Mouse (Mus musculus): ENCODE results near the gene Fbxw20. TPM values are rescaled to one million over a fixed set of nuclear protein-coding genes. Genes with fewer than 3 reads are reported as not detected.
"Not testable (repeated sequence)": the region's sequence is repeated elsewhere in the genome, so short reads cannot be mapped to it uniquely, and the experiment has no call there.

The Fbxw20 gene
- not detected in 2 replicates for polyA plus RNA-seq (2016; fragmentation: Nextera tagmentation; extraction: Ambion mirVana)

- Histone ChIP-seq H3K27me3 (no peaks in the 10 kb centered on the region), H3K4me3 (replicated peaks) (no peak within 1 kb of the TSS), H3K9ac (replicated peaks) (no peak within 1 kb of the TSS), H3K9me3 (no peaks in the 10 kb centered on the region), H3K4me2 (no peak within 1 kb of the TSS), H3K36me3 (no peaks in the 10 kb centered on the region), H3K4me1 (replicated peaks) (no peaks in the 10 kb centered on the region), H3K27ac (no peak within 1 kb of the TSS)
- ATAC-seq (ENCODE audit: insufficient number of reproducible peaks, insufficient read depth, low FRiP score, low TSS enrichment, low read depth): no peak
- 78% methylated on average over 1 of the region's 1 CpGs for WGBS
These were observed at the start of gene Fbxw20 for GRCm38 (mm10) chr9:109234654-109235053. TSS of gene Fbxw20 (minus strand) at chr9:109234754.

GRCm38 (mm10) chr9:109263041-109263440, 28.5 kb upstream of the Fbxw20 start:
- no peaks in the 10 kb centered on the region for H3K36me3 ChIP-seq

DNA sequence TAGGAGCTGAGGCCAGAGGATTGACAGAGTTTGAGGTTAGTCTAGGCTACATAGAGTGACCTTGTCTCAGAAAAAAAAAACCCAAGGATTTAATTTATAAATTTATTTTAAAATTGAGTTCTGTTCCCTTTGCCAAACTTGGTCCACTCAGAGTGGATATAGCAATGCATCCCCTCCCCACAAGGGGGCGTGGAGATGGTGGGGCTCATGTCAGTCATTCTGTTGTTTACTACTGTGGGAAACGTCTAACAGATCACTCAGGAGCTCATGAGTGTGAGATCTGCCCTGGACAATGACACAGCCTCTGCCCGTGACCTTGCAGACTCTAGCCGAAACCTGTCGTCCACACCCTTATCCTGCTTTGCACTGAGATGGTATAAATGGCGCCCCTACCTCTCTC, 16.1 kb downstream of the Fbxw20 start:
- Histone ChIP-seq H3K4me3 (replicated peaks) (no peak overlapping the region), H3K36me3 (no peaks in the 10 kb centered on the region), H3K4me2 (no peak overlapping the region), H3K9me3 (no peaks in the 10 kb centered on the region), H3K27ac (no peak overlapping the region), H3K9ac (replicated peaks) (no peak overlapping the region), H3K4me1 (replicated peaks) (no peaks in the 10 kb centered on the region), H3K27me3 (no peaks in the 10 kb centered on the region)
- no peak for ATAC-seq (ENCODE audit: insufficient number of reproducible peaks, insufficient read depth, low FRiP score, low TSS enrichment, low read depth)
- WGBS: 67% methylated on average over 6 of the region's 6 CpGs

More at GRCm38 (mm10) chr9:109263041-109263440, 28.5 kb upstream of the Fbxw20 start:
- Histone ChIP-seq H3K27ac (no peak overlapping the region), H3K4me2 (no peak overlapping the region), H3K27me3 (no peaks in the 10 kb centered on the region), H3K4me3 (replicated peaks) (no peak overlapping the region), H3K4me1 (replicated peaks) (no peaks in the 10 kb centered on the region), H3K9me3 (0 out of 2 replicates have a peak, but pooled peaks cover 4% of the 10 kb centered on the region), H3K9ac (replicated peaks) (no peak overlapping the region)
- no peak for ATAC-seq (ENCODE audit: insufficient number of reproducible peaks, insufficient read depth, low FRiP score, low TSS enrichment, low read depth)
- WGBS: 64% methylated on average over 2 of the region's 2 CpGs

DNA sequence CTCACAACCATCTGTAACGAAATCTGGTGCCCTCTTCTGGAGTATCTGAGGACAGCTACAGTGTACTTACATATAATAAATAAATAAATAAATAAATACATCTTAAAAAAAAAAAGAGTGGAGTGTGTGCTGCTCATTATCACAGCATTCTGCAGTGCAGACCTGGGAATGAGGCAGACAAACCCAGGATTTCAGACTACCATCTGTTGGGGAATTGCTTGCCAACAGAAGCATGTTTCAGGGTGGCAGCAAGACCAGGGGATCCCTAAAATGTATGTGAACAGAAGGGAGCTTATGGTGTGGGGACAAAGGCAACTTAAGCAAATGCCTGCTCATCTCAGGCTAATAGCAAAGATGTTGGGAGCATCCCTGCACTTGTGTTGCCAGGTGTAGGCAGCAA, 33.2 kb downstream of the Fbxw20 start:
- not testable (repeated sequence) for H3K4me1 ChIP-seq (replicated peaks); H3K36me3 ChIP-seq; H3K4me2 ChIP-seq; H3K27ac ChIP-seq; ATAC-seq (ENCODE audit: insufficient number of reproducible peaks, insufficient read depth, low FRiP score, low TSS enrichment, low read depth); H3K4me3 ChIP-seq (replicated peaks); H3K9me3 ChIP-seq; H3K9ac ChIP-seq (replicated peaks); H3K27me3 ChIP-seq
- 58% methylated on average over 1 of the region's 1 CpGs for WGBS

- WGBS: 82% methylated on average over 1 of the region's 1 CpGs
These were observed 34.2 kb downstream of the Fbxw20 start for GRCm38 (mm10) chr9:109200349-109200748.

GRCm38 (mm10) chr9:109199353-109199752, 35.2 kb downstream of the Fbxw20 start:
- H3K4me3 ChIP-seq (replicated peaks): no peak overlapping the region
- no peaks in the 10 kb centered on the region for H3K4me1 ChIP-seq (replicated peaks)
- WGBS: 80% methylated on average over 1 of the region's 1 CpGs
- no peaks in the 10 kb centered on the region for H3K36me3 ChIP-seq
- no peak overlapping the region for H3K27ac ChIP-seq
- no peak for ATAC-seq (ENCODE audit: insufficient number of reproducible peaks, insufficient read depth, low FRiP score, low TSS enrichment, low read depth)
- H3K27me3 ChIP-seq: no peaks in the 10 kb centered on the region
- H3K9ac ChIP-seq (replicated peaks): no peak overlapping the region
- no peak overlapping the region for H3K4me2 ChIP-seq
- H3K9me3 ChIP-seq: no peaks in the 10 kb centered on the region

More at GRCm38 (mm10) chr9:109200349-109200748, 34.2 kb downstream of the Fbxw20 start:
- Histone ChIP-seq H3K27ac (no peak overlapping the region), H3K4me1 (replicated peaks) (no peaks in the 10 kb centered on the region), H3K4me3 (replicated peaks) (no peak overlapping the region), H3K27me3 (no peaks in the 10 kb centered on the region), H3K4me2 (no peak overlapping the region), H3K36me3 (no peaks in the 10 kb centered on the region), H3K9me3 (no peaks in the 10 kb centered on the region), H3K9ac (replicated peaks) (no peak overlapping the region)
- ATAC-seq (ENCODE audit: insufficient number of reproducible peaks, insufficient read depth, low FRiP score, low TSS enrichment, low read depth): no peak

- H3K9ac ChIP-seq (replicated peaks); H3K4me2 ChIP-seq; H3K4me3 ChIP-seq (replicated peaks); H3K27me3 ChIP-seq; H3K27ac ChIP-seq; ATAC-seq (ENCODE audit: insufficient number of reproducible peaks, insufficient read depth, low FRiP score, low TSS enrichment, low read depth); H3K4me1 ChIP-seq (replicated peaks); H3K9me3 ChIP-seq; H3K36me3 ChIP-seq: not testable (repeated sequence)
- 82% methylated on average over 3 of the region's 3 CpGs for WGBS
These were observed 38.7 kb downstream of the Fbxw20 start, which contains the start of gene Fbxw13 for GRCm38 (mm10) chr9:109195875-109196274. TSS of gene Fbxw13 (minus strand) at chr9:109195975.

- Histone ChIP-seq H3K36me3 (no peaks in the 10 kb centered on the region), H3K9ac (replicated peaks) (no peak overlapping the region), H3K27me3 (no peaks in the 10 kb centered on the region), H3K4me3 (replicated peaks) (no peak overlapping the region), H3K27ac (no peak overlapping the region), H3K4me1 (replicated peaks) (no peaks in the 10 kb centered on the region), H3K9me3 (peaks cover 6% of the 10 kb centered on the region; the same call in 1 of the 2 replicates), H3K4me2 (no peak overlapping the region)
- WGBS: 82% methylated on average over 1 of the region's 1 CpGs
- ATAC-seq (ENCODE audit: insufficient number of reproducible peaks, insufficient read depth, low FRiP score, low TSS enrichment, low read depth): no peak
These were observed 57.3 kb downstream of the Fbxw20 start for GRCm38 (mm10) chr9:109177208-109177607.

- no peak overlapping the region for H3K4me3 ChIP-seq (replicated peaks)
- no peak overlapping the region for H3K4me2 ChIP-seq
- H3K27me3 ChIP-seq: no peaks in the 10 kb centered on the region
- no peak overlapping the region for H3K9ac ChIP-seq (replicated peaks)
- no peak overlapping the region for H3K27ac ChIP-seq
- H3K36me3 ChIP-seq: no peaks in the 10 kb centered on the region
- no peaks in the 10 kb centered on the region for H3K4me1 ChIP-seq (replicated peaks)
- WGBS: 78% methylated on average over 1 of the region's 1 CpGs
- peaks cover 6% of the 10 kb centered on the region; the same call in 1 of the 2 replicates for H3K9me3 ChIP-seq
- ATAC-seq (ENCODE audit: insufficient number of reproducible peaks, insufficient read depth, low FRiP score, low TSS enrichment, low read depth): no peak
These were observed 58.3 kb downstream of the Fbxw20 start for GRCm38 (mm10) chr9:109176301-109176700.

Other genes with a start within 250 kb of the Fbxw20 start
- gene Ucn2, start 248.7 kb downstream of the Fbxw20 start, polyA plus RNA-seq (2016; fragmentation: Nextera tagmentation; extraction: Ambion mirVana): 0.37 TPM in 1 of 2 replicates, not detected in the other
- gene Pfkfb4, start 243.0 kb downstream of the Fbxw20 start, polyA plus RNA-seq (2016; fragmentation: Nextera tagmentation; extraction: Ambion mirVana): 13.4 and 16.3 TPM in 2 replicates
- gene Shisa5, start 196.2 kb downstream of the Fbxw20 start, polyA plus RNA-seq (2016; fragmentation: Nextera tagmentation; extraction: Ambion mirVana): 49.1 and 55.2 TPM in 2 replicates
- gene Trex1, start 175.0 kb downstream of the Fbxw20 start, polyA plus RNA-seq (2016; fragmentation: Nextera tagmentation; extraction: Ambion mirVana): 7.1 and 7.5 TPM in 2 replicates
- 31.6 and 33.4 TPM in 2 replicates for gene Atrip, start 160.6 kb downstream of the Fbxw20 start, polyA plus RNA-seq (2016; fragmentation: Nextera tagmentation; extraction: Ambion mirVana)
- 12.8 and 13.9 TPM in 2 replicates for gene Ccdc51, start 152.3 kb downstream of the Fbxw20 start, polyA plus RNA-seq (2016; fragmentation: Nextera tagmentation; extraction: Ambion mirVana)
- 840 and 867 TPM in 2 replicates for gene Tma7, start 152.2 kb downstream of the Fbxw20 start, polyA plus RNA-seq (2016; fragmentation: Nextera tagmentation; extraction: Ambion mirVana)
- gene Plxnb1, start 139.4 kb downstream of the Fbxw20 start, polyA plus RNA-seq (2016; fragmentation: Nextera tagmentation; extraction: Ambion mirVana): 22.2 and 25.7 TPM in 2 replicates
- gene Fbxw21, start 72.7 kb downstream of the Fbxw20 start, polyA plus RNA-seq (2016; fragmentation: Nextera tagmentation; extraction: Ambion mirVana): not detected in 2 replicates
- gene Fbxw13, start 38.8 kb downstream of the Fbxw20 start, polyA plus RNA-seq (2016; fragmentation: Nextera tagmentation; extraction: Ambion mirVana): not detected in 2 replicates
- gene Fbxw14, start 52.9 kb upstream of the Fbxw20 start, polyA plus RNA-seq (2016; fragmentation: Nextera tagmentation; extraction: Ambion mirVana): not detected in 2 replicates
- gene Fbxw28, start 104.9 kb upstream of the Fbxw20 start, polyA plus RNA-seq (2016; fragmentation: Nextera tagmentation; extraction: Ambion mirVana): not detected in 2 replicates
- not detected in 2 replicates for gene Fbxw22, start 169.5 kb upstream of the Fbxw20 start, polyA plus RNA-seq (2016; fragmentation: Nextera tagmentation; extraction: Ambion mirVana)
- gene Fbxw16, start 214.4 kb upstream of the Fbxw20 start, polyA plus RNA-seq (2016; fragmentation: Nextera tagmentation; extraction: Ambion mirVana): not detected in 2 replicates